Mouse (Mus musculus) brain, embryonic 14.5 days (tissue): ENCODE data around the gene Atf2.

Experiments
- CTCF ChIP-seq: fragments of 200-500 bp; IDR thresholded peaks from 2 replicates; pipeline ENCODE4 v1.5.1; 2012; ENCODE audit warnings: inconsistent platforms, mild to moderate bottlenecking, moderate library complexity, borderline replicate concordance; ENCODE audit not compliant: insufficient read depth, insufficient read length; ENCODE audit errors: extremely low read depth
- POLR2A ChIP-seq: fragments of 200-500 bp; IDR thresholded peaks from 2 replicates; pipeline ENCODE4 v1.6.1; 2012; ENCODE audit warnings: mild to moderate bottlenecking, inconsistent platforms, borderline replicate concordance; ENCODE audit not compliant: poor library complexity, insufficient read depth, insufficient read length, severe bottlenecking; ENCODE audit errors: extremely low read depth

DNA sequence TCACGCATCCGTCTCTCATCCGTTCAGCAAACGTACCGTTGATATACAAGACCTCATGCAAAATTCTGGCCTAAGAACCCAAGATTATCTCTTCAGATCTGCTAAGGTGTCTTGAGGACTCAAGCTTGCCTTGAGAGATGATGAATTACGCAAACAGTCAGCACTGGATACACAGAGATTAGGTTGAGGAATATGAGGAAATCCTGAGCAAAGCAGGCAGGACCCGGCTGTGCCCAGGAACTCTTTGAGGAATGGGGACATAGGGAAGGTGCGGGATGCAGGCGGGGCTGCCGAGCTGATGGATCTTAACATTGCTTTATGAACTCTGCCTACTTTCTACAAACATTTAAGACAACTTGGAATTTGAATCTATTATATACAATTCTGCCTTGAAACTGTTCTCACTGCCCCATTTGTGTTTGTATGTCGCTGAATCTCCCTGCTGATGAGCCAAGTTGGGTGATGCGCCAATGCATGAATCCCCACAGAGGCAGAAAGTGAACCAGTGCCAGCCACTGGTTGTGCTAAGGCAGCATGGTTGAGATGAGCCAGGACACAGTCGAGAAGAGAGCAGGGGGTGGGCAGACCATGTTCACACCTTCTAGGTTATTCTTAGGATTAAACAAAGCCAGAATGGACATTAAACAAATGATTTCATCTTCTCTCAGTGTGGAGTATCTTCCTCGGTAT lies 112.0 kb downstream of the Atf2 start:
- TF ChIP-seq CTCF (no peak), POLR2A (no peak)
